Mouse (Mus musculus): ENCODE data around the gene Sf1.

Gene Sf1

DNA sequence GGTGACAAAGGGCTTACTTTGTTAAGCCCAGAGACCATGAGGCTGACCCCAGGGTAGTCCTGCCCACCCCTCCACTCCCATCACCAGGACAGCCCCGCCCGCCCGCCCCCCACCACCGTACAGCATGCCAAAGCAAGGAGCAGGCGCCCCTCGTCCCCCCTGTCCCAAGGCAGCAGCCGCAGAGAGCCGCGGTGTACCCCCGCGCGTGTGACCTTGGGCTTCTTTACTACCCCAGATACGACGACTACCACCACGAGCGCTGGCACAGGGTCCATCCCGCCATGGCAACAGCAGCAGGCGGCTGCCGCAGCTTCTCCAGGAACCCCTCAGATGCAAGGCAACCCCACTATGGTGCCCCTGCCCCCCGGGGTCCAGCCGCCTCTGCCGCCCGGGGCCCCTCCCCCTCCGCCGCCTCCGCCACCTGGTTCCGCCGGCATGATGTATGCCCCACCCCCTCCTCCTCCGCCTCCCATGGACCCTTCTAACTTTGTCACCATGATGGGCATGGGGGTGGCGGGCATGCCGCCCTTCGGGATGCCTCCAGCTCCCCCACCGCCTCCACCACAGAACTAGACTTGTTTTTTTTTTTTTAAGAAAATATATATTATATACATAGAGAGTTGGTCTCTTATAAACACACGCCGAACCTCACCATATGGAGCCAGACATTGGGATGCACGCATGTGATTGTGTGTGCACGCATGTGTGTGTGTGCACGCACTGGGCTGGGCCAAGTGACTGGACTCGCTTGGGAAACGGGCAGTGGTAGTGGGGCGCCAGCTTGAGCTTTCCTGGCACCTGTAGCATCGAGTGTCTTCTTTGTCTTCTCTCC, 12.1 kb downstream of the Sf1 start:
- DNase-seq (ENCODE audit: low read depth, low spot score) = no peak

DNA sequence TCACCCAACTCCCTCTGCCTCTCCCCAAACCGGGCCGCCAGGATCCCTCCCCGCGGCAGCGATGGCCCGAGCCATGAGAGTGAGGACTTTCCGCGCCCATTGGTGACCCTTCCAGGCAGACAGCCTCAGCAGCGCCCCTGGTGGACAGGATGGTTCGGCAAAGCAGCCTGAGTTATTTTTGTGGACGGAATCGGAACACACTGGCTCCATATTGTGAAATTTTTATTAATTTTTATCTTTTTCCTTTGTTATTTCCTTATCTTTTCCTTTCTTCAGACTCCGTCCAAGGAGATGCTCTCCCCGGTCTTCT, 12.7 kb downstream of the Sf1 start:
- peak; percentile 59 for DNase-seq (ENCODE audit: low read depth, low spot score)

GRCm38 (mm10) chr19:6376643-6377042, 13.2 kb downstream of the Sf1 start:
- DNase-seq (ENCODE audit: low read depth, low spot score) = no peak

- DNase-seq (ENCODE audit: low read depth, low spot score) = no peak
These were observed 14.0 kb downstream of the Sf1 start for GRCm38 (mm10) chr19:6377327-6378040.

DNA sequence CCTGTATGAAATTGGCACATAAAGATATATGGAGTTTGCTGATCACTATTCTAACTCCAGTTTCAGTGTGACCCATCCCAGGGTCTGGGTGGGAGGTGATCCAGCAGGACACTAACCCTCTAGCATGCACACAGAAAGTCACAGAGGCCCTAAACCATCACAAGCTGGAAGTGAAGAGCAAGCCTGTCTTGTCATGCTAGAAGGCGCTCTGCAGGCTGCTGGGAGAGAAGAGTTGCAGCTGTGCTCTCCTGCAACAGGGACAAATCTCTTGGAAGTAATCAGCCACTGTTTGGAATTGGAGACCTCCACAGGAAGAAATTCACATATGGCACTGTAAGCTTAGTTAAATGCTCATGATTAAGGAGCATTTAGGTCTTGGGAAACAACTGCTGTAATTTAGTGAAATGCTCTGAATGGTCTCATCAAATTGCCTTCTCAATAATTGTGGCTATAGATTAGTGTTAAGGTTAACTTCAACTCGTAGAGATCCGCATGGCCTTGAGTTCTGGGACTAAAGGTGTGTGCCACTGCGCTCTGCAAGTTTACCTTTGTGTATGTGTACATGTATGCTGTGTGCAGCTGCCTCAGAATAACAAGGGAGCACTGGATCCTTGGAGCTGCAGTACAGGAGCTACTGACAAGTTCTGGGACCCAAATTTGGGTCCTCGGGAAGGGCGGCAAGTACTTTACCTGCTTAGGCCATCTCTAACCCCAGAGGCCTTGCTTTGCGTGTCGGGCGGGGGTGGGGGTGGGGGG, 17.1 kb downstream of the Sf1 start:
- DNase-seq (ENCODE audit: low read depth, low spot score) = no peak

DNA sequence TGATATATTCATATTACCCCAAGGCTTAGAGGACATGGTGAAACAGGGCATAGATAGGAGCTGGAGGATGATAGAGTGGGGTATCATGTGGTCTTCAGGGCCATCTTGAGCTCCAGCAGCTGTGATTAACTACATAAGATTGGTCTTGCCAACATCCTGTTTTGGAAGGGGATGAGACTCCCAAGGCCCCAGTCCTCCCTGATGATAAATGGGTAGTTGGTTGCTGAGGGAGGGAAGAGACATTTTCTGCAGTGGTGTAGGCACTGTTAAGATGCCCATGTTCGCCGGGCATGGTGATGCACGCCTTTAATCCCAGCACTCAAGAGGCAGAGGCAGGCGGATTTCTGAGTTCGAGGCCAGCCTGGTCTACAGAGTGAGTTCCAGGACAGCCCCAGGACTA, 17.7 kb downstream of the Sf1 start:
- no peak for DNase-seq (ENCODE audit: low read depth, low spot score)

DNA sequence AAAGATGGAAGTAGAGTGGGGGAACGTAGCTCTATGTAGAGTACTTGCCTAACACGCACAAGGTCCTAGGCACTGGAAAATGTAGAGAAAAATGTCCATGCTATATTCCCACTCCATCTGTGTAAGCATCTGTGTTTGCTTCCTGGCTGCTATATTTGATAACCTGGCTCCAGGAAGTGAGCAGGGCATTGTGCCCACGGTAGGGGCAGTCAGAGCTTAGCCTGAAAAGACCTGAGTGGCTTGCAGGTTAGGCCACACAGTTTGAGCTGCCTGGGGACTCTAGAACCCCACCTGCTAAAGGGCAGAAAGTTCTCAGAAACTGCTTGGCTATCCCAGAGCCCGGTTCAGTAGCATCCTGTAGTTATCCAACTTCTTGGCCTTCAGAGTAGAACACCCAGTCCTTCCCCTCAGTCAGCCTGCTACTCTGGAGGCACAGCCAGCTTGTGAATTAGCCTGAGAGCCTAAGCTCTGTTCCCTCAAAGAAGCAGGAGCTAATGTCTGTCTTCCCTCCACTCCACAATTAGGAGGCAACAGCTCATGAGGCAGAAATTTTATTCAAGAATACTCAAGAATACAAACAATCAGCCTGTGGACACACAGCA, 18.9 kb downstream of the Sf1 start:
- DNase-seq (ENCODE audit: low read depth, low spot score) = no peak

DNA sequence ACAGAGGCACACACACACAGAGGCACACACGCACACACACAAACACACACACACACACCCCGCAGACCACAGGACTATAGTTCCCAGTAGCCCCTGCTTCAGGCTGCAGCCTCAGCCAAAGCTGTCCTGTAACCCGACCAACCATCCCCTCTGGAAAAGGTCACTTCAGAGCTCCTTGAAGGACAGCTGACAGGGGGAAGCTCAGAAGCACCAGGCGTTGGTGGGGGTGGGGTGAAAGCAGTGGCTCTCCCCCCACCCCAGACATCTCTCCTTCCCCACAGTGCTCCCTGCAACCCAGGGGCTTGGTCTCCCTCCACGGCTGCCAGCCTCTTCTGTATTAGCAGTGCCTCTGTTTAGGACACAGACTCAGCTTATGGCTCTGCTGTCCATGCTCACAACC, 20.0 kb downstream of the Sf1 start:
- no peak for DNase-seq (ENCODE audit: low read depth, low spot score)

- no peak for DNase-seq (ENCODE audit: low read depth, low spot score)
These were observed 20.6 kb downstream of the Sf1 start, which contains the start of gene Pygm for GRCm38 (mm10) chr19:6384128-6384527. Gene Pygm (plus strand): TSS chr19:6384399.

GRCm38 (mm10) chr19:6384954-6385353, 21.5 kb downstream of the Sf1 start:
- no peak for DNase-seq (ENCODE audit: low read depth, low spot score)

GRCm38 (mm10) chr19:6385419-6385818, 21.9 kb downstream of the Sf1 start:
- no peak for DNase-seq (ENCODE audit: low read depth, low spot score)

DNA sequence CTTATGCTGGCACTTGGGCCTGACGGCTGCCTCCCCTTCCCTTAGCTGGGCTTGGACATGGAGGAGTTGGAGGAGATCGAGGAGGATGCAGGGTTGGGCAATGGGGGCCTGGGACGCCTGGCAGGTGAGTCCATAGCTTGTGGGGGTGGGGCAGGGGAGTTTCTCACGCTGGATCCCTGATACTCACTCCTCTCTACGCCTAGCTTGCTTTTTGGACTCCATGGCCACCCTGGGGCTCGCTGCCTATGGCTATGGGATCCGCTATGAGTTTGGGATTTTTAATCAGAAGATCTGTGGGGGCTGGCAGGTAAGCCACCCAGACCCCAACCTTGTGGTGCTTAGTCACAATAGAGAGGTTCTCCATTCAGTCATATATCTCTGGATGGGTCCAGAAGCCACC, 22.3 kb downstream of the Sf1 start:
- DNase-seq (ENCODE audit: low read depth, low spot score) = no peak

GRCm38 (mm10) chr19:6386234-6386633, 22.7 kb downstream of the Sf1 start:
- DNase-seq (ENCODE audit: low read depth, low spot score) = no peak

DNA sequence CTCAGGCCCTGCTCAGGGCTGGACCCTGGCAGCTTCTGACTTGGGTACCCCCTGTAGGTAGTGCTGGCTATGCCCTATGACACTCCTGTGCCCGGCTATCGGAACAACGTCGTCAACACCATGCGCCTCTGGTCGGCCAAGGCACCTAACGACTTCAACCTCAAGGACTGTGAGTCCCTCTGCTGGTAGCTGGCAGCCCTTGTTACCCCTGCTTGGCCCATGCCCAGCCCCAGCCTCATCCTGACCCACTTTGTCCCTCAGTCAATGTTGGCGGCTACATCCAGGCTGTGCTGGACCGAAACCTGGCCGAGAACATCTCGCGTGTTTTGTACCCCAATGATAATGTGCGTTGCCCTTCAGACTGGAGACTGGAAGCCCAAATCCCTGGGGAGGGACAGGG, 24.5 kb downstream of the Sf1 start:
- DNase-seq (ENCODE audit: low read depth, low spot score) = no peak

- DNase-seq (ENCODE audit: low read depth, low spot score) = peak; percentile 79
These were observed 26.3 kb downstream of the Sf1 start for GRCm38 (mm10) chr19:6389803-6390202.

DNA sequence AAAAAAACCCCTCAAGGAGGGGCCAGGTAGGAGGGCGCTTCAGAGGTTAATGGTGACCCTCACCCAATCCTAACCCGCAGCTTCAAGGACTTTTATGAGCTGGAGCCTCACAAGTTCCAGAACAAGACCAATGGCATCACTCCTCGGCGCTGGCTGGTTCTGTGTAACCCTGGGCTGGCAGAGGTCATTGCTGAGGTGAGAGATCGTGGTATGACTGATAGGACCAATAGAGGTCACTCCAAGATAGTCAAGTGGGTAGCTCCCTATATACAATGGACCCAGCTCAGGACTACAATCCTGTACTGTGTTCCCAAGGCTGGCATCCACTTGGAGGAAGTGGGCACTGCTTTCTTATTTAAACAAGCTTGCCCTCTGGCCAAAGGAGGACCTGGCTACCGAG, 26.8 kb downstream of the Sf1 start:
- no peak for DNase-seq (ENCODE audit: low read depth, low spot score)

DNA sequence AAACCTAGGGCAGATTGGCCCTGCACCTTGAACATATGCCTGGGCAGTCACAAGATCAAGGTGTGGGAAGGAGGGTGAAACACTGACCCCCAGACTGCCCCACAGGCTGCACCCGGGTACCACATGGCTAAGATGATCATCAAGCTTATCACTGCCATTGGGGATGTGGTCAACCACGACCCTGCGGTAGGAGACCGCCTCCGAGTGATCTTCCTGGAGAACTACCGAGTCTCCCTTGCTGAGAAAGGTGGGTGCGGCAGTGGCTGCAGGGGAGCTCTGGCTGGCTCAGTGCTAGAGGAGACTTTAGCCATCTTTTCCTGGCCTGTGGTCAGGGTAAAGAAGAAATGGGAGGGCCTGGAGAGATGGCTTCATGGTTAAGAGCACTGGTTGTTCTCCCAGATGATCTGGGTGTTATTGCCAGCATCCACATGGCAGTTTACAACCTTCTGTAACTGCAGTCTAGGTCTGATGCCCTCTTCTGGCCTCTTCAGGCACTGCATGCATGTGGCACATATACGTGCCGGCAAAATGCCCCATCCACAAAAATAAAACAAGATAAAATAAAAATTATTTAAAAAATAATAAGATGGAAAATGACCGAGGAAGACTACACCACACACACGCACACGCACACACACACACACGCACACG, 29.4 kb downstream of the Sf1 start:
- DNase-seq (ENCODE audit: low read depth, low spot score) = peak; percentile 60

DNA sequence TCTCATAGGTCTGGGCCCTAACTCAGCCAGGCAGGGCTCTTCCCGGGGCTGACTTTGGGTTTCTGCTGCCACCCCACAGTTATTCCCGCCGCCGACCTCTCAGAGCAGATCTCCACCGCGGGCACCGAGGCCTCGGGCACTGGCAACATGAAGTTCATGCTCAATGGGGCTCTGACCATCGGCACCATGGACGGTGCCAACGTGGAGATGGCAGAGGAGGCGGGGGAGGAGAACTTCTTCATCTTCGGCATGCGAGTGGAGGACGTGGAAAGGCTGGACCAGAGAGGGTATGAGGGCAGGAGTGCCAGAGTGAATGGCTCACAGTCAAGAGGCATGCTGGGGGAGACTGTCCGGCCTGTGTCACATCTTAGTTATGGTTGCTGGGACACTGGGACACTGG, 30.1 kb downstream of the Sf1 start:
- no peak for DNase-seq (ENCODE audit: low read depth, low spot score)

- DNase-seq (ENCODE audit: low read depth, low spot score) = no peak
These were observed 32.7 kb downstream of the Sf1 start for GRCm38 (mm10) chr19:6396237-6396636.

- DNase-seq (ENCODE audit: low read depth, low spot score) = no peak
These were observed 34.2 kb downstream of the Sf1 start for GRCm38 (mm10) chr19:6397582-6398249.
